Mouse (Mus musculus): ENCODE measurements around the gene Creld1.
A peak's percentile ranks its signal among the peaks of the same experiment; 100 is the strongest.

Gene Creld1

DNA sequence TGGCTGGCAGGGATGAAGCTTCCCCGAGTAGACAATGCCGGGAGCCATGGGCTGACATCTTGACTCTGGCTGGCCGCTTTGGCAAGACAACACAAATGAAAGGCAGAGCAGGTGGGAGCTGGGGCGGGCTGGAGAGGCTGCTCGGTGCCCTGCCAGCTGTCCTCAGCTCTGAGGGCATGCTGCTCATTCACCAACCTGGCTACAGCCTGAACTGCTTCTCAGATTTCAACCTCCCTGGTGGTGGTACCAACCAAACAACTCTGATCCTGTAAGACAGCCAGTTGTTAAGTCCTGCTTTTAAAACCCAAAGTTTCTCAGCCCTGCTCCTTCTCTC, 25.8 kb downstream of the Creld1 start:
- DNase-seq (ENCODE audit: low spot score in 2 of 2), result peak in 1 of 2 experiments; percentile 46

DNA sequence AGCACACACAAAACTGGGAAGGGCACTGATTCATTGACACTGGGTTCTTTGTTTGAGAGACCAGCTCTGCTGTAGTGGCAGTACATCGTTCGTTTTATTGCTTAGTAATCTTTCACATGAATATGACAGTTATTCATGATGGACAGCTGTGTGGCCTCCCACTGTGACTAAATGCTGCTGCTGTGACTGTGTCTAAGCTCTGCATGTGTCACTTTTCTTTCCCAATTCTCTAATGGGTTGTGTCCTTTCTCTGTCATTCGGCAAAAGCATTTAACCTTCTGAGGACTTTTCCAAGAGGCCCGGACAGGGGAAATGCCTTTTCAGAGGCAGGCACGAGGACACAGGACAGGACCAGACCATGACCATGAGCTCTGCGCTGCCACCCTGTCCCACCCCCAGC, 30.8 kb downstream of the Creld1 start:
- DNase-seq (ENCODE audit: low spot score in 2 of 2), result no peak

DNA sequence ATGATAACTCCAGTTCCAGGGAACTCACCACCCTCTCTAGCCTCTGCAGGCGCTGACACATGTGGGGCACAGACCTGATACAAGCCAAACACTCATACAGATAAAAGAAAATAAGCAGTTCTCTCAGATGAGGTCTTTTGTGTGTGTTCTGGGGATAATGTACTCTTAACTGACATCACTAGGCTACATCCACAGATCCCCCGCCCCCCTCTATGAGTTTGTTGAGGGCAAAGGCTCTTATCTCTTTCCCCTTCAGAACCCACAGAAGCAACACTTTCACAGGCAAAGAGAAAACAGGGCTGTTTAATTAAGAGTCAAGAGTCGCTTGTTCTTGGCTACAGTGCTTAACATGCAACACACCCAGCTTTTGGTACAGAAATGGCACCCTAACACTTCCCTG, 31.5 kb downstream of the Creld1 start:
- DNase-seq (ENCODE audit: low spot score in 2 of 2), result no peak

DNA sequence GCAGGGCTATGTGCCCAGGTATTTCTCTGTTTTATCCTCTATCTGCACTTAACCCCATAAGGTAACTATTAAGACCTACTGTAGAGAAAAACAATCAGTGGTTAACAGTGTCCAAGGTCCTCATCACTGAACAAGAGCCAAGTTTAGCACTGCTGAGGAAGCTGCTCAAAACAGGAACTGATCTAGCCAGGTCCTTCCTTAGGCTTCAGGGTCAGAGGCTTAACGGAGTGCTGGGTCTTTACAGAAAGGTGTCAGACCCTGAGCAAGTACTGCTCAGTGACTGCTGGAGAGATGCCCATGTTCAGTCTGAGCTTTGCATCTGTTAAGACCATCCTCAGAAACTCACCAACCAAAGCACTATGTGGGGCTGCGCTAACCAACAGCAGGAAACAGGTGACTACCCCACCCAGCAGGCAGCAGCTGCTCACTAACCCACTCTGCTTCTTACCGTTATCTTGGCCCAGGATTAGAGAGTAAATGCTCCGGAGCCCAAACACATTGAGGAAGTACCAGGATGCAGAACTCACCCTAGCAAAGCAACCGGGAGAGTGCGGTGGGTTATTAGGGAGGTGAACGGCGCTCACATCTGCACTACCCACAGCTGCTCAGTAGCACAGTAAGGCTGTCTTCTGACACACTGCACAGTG, 34.5 kb downstream of the Creld1 start:
- DNase-seq (ENCODE audit: low spot score in 2 of 2), result no peak

GRCm38 (mm10) chr6:113522310-113522709, 39.2 kb downstream of the Creld1 start:
- DNase-seq (ENCODE audit: low spot score in 2 of 2), result no peak

DNA sequence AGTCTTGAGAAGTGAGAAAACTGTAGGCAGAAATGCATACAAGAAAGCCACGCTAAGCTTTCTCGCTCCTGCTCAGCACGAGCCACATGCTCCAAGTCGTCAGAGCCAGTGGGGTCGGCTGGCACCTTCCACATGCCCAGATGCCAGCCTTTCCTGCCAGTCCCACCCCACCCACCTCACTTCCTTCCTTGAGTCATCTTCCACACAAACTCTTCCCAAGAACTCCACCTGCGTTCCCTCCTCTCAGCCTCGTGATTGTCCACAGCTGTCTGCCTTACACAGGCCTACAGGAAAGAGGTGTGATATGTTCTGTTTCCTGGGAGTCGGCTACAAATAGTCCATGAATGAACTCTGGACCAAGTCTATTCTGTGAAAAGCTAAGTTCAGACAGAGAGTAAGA, 40.3 kb downstream of the Creld1 start:
- DNase-seq (ENCODE audit: low spot score in 2 of 2), result no peak

GRCm38 (mm10) chr6:113530932-113531839, 48.1 kb downstream of the Creld1 start, which contains the start of the genes Emc3 and Fancd2:
TSS of gene Emc3 (minus strand) at chr6:113531652.
TSS of gene Fancd2 (plus strand) at chr6:113531682.
- DNase-seq (ENCODE audit: low spot score in 2 of 2), result peak; percentile 93 to 98

DNA sequence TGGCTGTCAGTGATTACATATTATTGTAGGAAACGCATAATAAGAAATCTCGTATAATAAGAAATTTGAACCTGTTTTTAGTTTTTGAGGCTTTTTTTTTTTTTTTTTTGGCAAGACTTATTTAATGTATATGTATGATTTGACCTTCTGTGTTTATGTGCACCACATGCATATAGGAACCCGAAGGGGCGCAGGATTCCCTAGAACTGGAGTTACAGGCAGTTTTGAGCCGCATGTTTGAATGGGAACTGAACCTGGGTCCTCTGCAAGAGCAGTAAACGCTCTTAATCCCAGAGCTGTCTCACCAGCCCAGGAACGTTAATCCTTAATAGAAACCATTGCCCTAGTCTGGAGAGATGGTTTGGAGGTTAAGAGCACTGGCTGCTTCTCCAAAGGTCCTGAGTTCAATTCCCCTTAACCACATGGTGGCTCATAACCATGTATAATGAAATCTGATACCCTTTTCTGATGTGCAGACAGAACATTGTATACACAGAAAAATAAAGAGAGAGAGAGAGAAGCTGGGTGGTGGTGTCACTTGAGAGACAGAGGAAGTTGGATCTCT, 48.8 kb downstream of the Creld1 start:
- DNase-seq (ENCODE audit: low spot score in 2 of 2), result no peak

DNA sequence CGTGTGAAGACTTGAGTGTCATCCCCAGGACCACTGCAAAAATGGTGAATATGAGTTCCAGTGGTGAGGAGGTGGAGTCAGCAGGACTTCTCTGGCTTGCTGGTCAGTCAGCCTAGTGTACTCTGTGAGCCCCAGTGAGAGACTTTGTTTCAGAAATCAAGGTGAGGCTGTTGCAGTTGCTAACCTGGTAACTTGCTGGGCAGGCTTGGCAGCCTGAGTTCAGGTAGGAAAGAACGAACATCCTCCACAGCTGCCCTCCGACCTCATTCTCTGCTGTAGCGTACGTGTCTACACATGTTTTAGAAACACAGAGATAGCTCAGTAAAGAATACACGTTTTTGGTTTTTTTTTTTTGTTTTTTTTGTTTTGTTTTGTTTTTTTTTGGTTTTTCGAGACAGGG, 51.8 kb downstream of the Creld1 start:
- DNase-seq (ENCODE audit: low spot score in 2 of 2), result no peak

DNA sequence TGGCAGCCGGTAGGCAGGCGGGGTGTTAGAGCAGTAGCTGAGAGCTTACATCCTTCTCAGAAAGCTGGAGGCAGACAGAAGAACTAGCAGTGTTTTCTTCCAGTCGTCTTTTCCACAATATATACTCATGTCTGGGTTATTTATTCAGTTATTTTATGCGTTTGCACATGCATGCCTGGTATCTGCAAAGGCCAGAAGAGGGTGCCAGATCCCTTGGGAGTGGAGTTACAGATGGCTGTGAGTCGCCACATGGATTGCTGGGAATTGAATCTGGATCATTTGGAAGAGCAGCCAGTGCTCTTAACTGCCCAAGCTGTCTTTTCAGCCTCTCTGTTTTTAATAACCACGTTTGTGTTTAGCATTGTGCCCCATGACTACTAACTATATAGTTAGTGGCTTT, 58.5 kb downstream of the Creld1 start:
- DNase-seq (ENCODE audit: low spot score in 2 of 2), result no peak
